Comparison of ENCODE assay signal across 9 mouse cellular contexts in the genomic region with DNA sequence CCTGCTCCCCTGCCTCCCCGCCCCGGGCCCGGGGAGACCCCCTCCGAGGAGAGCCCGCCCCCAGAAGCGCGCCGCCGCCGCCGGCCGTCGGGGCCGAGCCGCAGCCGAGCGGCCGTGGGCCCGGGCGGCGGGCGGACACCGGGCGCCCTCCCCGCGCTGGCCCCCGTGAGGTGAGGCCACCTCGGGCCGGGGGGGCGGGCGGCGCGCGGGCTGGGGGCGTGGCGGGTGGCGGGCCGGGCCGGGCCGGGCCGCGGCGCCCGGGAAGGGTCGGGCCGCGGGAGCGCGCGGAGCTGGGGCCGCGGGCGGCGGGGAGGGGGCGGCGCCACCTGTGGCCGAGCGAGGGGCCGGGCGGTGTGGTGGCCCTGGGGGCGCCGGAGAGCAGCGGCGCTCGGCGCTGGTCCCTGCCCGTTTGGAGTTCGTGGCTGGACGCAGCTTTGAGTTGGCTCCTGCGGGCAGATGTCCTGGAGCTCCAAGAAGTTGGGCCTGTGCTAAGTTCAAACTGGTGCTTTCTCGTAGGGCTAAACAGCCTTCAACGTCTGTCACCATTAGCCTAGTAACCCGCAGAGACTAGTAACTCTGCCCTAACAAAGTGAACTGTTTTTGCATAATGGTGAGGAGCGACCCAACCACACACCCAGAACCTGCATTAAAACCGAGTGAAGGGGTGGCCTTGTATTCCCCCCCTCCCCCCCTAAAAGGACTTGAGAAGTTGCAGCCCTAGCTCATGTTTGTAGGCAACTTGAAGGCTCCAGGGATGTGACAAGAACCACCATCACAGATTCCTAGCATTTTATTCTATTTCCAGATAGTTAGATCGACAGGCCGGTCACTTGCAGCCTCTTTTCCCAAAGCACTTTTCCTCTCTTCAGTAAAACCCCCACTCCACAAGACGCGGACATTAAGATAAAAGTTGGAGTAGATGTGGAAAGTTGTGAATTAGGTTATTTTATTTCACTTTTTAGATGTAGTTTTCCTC. TPM values are rescaled to one million over a fixed set of nuclear protein-coding genes. Genes with fewer than 3 reads are reported as not detected.
DNase-seq lines count a peak whose midpoint lies in the region; ATAC-seq lines count a peak whose summit lies in the region.
"Had no signal": no experiment of that assay in that cellular context is flagged by ENCODE, and none has a peak within 500 bp of the region (broad histone marks: within the 10 kb centered on the region; RNA-seq: fewer than 3 reads in every experiment).

No protein-coding gene starts in this region.

- H3K27ac ChIP-seq in forebrain, embryonic 15.5 days (replicated peaks), result peak overlapping the region; percentile 92
- H3K27ac ChIP-seq in hindbrain, embryonic 12.5 days, result peak overlapping the region; percentile 95

- peak; percentile 45 for DNase-seq in MEL-GATA-1-ER (ENCODE audit: extremely low read depth, low read depth)
- peak; percentile 49 for DNase-seq in cerebellum, adult 11-12 months
- peak; percentile 25 to 26 for DNase-seq in layer of hippocampus, postnatal 14 days (ENCODE audit: low spot score in 2 of 2)
- DNase-seq in lung, postnatal 36 days, result peak; percentile 61
- peak; percentile 83 for DNase-seq in retina, postnatal 1 day
- DNase-seq in urinary bladder, adult 18-20 months (ENCODE audit: low spot score in 2 of 2), result peak; percentile 30 to 51

- H3K4me2 ChIP-seq in forebrain, embryonic 15.5 days (replicated peaks), result peak overlapping the region; percentile 70
- peak overlapping the region; percentile 81 for H3K4me2 ChIP-seq in hindbrain, embryonic 12.5 days (replicated peaks)

- H3K36me3 ChIP-seq in forebrain, embryonic 15.5 days, result no peaks in the 10 kb centered on the region
- H3K36me3 ChIP-seq in hindbrain, embryonic 12.5 days, result no peaks in the 10 kb centered on the region

- WGBS in forebrain, embryonic 15.5 days, result 2% methylated on average over 56 of the region's 79 CpGs
- 1% methylated on average over 38 of the region's 79 CpGs for WGBS in hindbrain, embryonic 12.5 days

- no peaks in the 10 kb centered on the region for H3K27me3 ChIP-seq in forebrain, embryonic 15.5 days
- no peaks in the 10 kb centered on the region for H3K27me3 ChIP-seq in hindbrain, embryonic 12.5 days

- ATAC-seq in forebrain, embryonic 15.5 days (replicated peaks), result peak; percentile 66
- peak; percentile 83 for ATAC-seq in hindbrain, embryonic 12.5 days (ENCODE audit: low FRiP score)

- peak overlapping the region; percentile 78 for H3K9ac ChIP-seq in forebrain, embryonic 15.5 days (replicated peaks)
- peak overlapping the region; percentile 77 for H3K9ac ChIP-seq in hindbrain, embryonic 12.5 days

- H3K4me1 ChIP-seq in forebrain, embryonic 15.5 days, result peaks cover 16% of the 10 kb centered on the region
- H3K4me1 ChIP-seq in hindbrain, embryonic 12.5 days, result peaks cover 9% of the 10 kb centered on the region

- no peaks in the 10 kb centered on the region for H3K9me3 ChIP-seq in forebrain, embryonic 15.5 days
- no peaks in the 10 kb centered on the region for H3K9me3 ChIP-seq in hindbrain, embryonic 12.5 days (replicated peaks)

- H3K4me3 ChIP-seq in forebrain, embryonic 15.5 days, result peak overlapping the region; percentile 84
- H3K4me3 ChIP-seq in hindbrain, embryonic 12.5 days, result peak overlapping the region; percentile 68

RNA-seq across cellular contexts. Expression of gene R3hdm2, which starts 0.9 kb away (rescaled TPM):
- 39.2 and 43.6 TPM in 2 replicates for polyA plus RNA-seq in forebrain, embryonic 15.5 days (2015; fragmentation: Nextera tagmentation; extraction: Ambion mirVana)
- polyA plus RNA-seq in hindbrain, embryonic 12.5 days (2016; fragmentation: Nextera tagmentation; extraction: Ambion mirVana), result 39.1 and 41.4 TPM in 2 replicates
- total RNA-seq in layer of hippocampus, postnatal 14 days (2021), result 100 to 1,000 TPM; 161 to 186 TPM

RNA-seq across cellular contexts. Expression of gene Inhbc, which starts 10.8 kb away (rescaled TPM):
- polyA plus RNA-seq in forebrain, embryonic 15.5 days (2015; fragmentation: Nextera tagmentation; extraction: Ambion mirVana), result not detected in 2 replicates
- not detected in 2 replicates for polyA plus RNA-seq in hindbrain, embryonic 12.5 days (2016; fragmentation: Nextera tagmentation; extraction: Ambion mirVana)
- total RNA-seq in layer of hippocampus, postnatal 14 days (2021), result not detected
- total RNA-seq: left cerebral cortex, postnatal 14 days had no signal

RNA-seq across cellular contexts. Expression of gene Inhbe, which starts 26.8 kb away (rescaled TPM):
- 0.04 TPM in 1 of 2 replicates, not detected in the other for polyA plus RNA-seq in forebrain, embryonic 15.5 days (2015; fragmentation: Nextera tagmentation; extraction: Ambion mirVana)
- 0.08 TPM in 1 of 2 replicates, not detected in the other for polyA plus RNA-seq in hindbrain, embryonic 12.5 days (2016; fragmentation: Nextera tagmentation; extraction: Ambion mirVana)
- total RNA-seq in layer of hippocampus, postnatal 14 days (2021), result under 1 TPM in 1 of 2 experiments, not detected in 1; 0.07 TPM

RNA-seq across cellular contexts. Expression of gene Gli1, which starts 39.3 kb away (rescaled TPM):
- polyA plus RNA-seq in forebrain, embryonic 15.5 days (2015; fragmentation: Nextera tagmentation; extraction: Ambion mirVana), result 1.2 and 1.5 TPM in 2 replicates
- polyA plus RNA-seq in hindbrain, embryonic 12.5 days (2016; fragmentation: Nextera tagmentation; extraction: Ambion mirVana), result 3.7 and 4.8 TPM in 2 replicates
- total RNA-seq in layer of hippocampus, postnatal 14 days (2021), result 1 to 10 TPM; 2.0 to 3.3 TPM

RNA-seq across cellular contexts. Expression of gene Arhgap9, which starts 59.3 kb away (rescaled TPM):
- 0.62 and 1.1 TPM in 2 replicates for polyA plus RNA-seq in forebrain, embryonic 15.5 days (2015; fragmentation: Nextera tagmentation; extraction: Ambion mirVana)
- polyA plus RNA-seq in hindbrain, embryonic 12.5 days (2016; fragmentation: Nextera tagmentation; extraction: Ambion mirVana), result 2.0 and 2.2 TPM in 2 replicates
- total RNA-seq in layer of hippocampus, postnatal 14 days (2021), result 1 to 10 TPM in 1 of 2 experiments, under 1 TPM in 1; 0.99 to 1.1 TPM

Comparison
In these comparisons a context has a peak if more than half of its experiments do, and no peak if none do; other contexts are left out.
1. Peak in every context shown above with its lines: DNase-seq, ATAC-seq, H3K4me3 ChIP-seq and H3K27ac ChIP-seq.
2. DNase-seq: peak in every context shown above with its lines; median percentile 83 in retina, postnatal 1 day; 61 in lung, postnatal 36 days; 49 in cerebellum, adult 11-12 months; 45 in MEL-GATA-1-ER; 40 in urinary bladder, adult 18-20 months; 26 in layer of hippocampus, postnatal 14 days.